Mouse (Mus musculus) kidney, postnatal 25 days (tissue): ENCODE measurements around the gene Trmo.

Experiments
- DNase-seq, 2 experiments: peaks; one replicate each; pipeline ENCODE4 v3.0.0; 2021; ENCODE audit warnings: mixed read lengths in 2 of 2

Trmo gene

DNA sequence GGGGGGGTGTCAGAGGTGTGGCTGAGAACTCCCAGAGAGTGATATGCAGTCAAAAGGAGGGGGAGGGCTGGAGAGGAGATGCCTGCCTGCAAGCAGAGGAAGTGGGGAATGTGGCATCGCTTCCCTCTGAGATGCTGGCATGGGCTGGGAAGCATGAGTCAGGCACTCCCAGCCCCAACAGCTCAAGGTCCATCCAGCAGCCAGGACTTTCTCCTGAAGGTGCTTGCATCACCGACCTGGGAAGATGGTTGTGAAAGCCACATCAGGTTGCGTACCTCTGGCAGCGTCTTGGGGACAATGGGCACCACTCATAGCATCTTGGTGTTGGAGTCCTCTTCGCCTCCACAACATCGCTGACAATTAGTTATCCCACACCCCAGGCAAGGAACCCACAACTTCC, 18.8 kb downstream of the Trmo start:
- DNase-seq: peak in 1 of 2 experiments; percentile 54

DNA sequence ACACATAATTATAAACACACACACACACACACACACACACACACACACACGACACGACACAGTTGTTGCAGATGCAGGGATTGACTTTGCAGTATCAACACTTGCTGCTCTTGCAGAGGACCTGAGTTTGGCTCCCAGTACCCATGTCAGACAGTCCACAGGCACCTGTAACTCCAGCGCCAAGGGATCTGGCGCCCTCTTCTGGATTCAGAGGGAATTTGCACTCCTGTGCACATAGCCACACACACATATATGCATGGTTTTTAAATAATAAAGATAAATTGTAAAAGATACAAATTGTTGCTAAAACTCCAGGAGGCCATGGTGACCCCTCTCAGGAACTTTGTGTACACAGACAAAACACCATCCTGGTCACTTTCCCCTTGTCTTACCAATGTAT, 20.2 kb downstream of the Trmo start:
- no peak for DNase-seq

DNA sequence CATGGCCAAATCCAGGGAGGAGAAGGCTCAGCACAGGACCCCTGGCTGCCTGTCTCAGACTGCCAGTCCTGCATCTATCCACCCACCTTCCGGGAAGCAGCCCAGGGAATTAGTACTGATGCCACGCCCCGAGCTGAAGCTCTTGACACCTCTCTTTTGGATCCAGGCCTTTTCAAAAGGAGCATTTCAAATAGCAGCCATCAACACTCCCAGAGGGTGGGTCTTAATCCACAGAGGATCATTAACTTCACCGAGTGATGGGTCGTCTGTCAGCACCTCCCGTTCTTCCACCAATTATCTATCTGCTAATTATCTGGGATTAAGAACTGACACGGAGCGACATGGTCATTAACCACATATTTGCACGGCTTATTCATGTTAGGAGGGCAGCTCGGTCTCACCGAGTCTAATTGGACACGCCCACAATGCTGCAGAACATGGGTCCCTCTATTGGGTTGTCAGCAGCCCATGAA, 21.7 kb downstream of the Trmo start:
- no peak for DNase-seq

DNA sequence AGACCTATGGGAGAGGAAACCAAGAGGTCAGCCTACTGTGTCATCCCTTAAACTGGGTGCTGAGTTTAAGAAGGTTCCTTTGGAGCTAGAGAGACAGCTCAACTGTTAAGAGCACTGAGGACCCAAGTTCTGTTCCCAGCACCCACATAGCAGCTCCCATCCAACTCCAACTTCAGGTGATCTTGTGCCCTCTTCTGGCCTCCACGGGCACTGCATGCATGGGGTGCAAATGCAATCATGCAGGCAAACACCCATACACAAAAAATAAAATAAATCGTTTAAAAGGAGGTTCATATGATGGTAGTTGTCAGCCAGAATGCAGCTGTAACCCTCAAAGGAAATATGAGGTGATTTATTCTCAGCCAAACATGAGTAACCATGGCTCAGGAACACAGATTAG, 24.9 kb downstream of the Trmo start:
- DNase-seq: no peak

DNA sequence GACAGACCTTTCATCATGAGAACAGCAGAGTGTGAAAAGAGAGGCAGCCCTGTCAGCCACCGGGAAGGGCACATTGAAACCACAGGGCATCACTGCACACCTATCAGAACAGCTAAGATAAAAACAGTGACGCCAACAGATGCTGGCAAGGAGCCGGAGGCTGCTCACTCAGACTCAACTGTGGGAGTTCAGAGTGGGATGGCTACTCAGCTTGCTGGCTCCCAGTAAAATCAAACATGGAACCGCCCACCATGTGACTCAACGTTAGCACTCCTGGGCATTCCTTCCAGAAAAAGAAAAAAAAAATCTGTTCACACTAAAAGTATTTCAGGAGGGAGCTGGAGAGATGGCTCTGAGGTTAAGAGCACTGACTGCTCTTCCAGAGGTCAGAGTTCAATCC, 28.0 kb downstream of the Trmo start:
- no peak for DNase-seq

DNA sequence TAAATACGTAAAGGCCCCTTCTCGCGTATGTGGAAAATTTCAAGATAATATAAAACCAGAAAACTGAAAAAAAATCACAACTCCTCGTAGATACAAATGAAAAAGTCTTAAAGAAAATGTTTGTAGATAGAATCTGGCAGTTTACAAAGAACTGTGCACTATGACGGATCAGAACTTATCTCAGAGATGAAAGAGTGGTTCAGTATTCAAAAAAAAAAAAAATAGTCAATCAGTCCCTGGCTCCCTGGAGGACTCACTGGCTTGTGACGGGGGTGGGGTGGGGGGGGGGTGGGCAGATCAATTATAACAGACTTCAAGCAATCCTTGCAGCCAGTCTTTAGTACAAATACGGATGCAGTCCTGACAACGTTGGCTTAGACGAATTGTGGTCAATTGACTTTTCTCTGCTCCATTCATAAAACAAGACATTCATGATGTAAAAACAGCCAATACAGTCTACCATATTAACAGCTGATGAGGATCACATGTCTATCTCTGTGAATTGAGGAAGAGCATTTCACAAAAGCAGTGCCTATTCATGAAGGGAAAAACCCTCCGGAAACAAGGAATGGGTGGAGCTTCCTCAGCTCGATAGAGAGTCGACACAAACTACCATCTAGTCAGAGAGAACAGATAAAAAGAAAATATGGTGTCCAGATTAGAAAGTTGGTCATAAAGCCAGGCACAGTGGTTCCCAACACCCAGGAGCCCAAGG, 29.5 kb downstream of the Trmo start:
- no peak for DNase-seq

DNA sequence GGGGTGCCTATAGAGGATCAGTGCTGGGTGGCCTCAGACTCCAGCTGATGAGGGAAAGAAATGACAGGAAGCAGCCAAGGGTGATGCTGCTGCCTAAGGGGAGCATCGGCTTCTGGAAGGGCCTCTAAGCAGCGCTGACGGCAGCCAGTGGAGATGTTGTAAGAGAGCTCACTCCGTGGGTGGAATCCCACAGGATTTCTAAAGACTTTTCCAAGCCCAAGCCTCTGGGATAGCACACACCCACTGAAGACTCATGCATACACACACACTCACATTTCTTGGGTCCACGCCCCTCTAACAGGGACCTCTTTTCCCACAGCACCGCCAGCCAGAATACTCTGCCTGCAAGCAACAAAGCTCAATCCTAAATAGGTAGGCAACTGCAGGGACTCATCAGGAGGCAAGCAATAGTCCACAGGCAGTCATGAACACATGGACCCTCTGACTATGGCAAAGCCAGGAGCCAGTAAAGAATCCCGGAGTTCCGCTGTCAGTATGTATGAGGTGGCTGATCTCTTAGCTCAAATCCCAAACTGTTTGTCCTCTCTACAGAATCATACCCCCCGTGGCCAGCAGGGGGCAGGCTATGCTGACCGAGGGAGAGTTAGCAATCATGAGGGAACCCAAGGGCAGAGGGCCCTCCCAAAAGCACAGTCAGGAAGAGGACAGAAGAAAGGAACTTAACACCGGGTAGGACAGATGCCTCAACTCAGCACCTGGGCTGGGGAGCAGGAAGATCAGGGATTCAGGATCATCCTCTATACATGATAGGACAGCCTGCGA, 32.7 kb downstream of the Trmo start:
- DNase-seq: peak; percentile 47 to 65

DNA sequence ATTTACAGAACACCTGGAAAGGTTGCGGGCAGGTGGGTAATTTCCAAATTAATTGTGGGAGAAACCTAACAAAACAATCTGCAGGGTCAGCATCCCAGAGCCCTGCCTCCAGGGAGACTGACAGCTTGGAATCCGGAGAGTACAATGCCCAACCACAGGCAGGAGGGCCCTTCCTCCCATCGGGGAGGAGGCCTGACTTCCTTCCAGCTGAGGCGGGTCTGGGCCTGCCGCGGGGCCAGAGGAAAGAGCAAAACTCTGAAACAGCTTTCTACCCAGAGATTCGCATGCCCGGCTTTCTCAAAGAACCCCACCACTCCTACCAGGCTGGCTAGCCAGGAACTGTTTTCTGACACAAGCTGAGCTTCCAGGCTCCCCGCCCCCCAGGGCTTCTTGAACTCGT, 36.2 kb downstream of the Trmo start:
- DNase-seq: no peak

DNA sequence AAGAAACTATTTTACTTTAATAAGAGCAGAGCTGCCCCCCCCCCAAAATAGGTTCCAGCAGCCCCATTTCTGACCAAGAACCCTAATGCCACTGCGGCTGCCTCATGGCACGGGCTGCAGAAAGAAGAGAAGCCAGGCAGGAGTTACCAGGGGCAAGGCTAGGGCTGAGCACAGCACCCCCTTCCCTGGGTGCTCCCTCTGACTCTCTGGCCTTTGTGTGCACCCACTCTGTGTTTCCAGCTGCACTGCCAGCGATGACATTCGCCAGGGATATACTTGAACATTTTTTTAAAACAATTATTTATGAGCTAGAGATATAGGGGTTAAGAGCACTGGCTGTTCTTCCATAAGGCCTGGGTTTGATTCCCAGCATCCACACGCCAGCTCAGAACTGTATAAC, 39.7 kb downstream of the Trmo start:
- DNase-seq: no peak

DNA sequence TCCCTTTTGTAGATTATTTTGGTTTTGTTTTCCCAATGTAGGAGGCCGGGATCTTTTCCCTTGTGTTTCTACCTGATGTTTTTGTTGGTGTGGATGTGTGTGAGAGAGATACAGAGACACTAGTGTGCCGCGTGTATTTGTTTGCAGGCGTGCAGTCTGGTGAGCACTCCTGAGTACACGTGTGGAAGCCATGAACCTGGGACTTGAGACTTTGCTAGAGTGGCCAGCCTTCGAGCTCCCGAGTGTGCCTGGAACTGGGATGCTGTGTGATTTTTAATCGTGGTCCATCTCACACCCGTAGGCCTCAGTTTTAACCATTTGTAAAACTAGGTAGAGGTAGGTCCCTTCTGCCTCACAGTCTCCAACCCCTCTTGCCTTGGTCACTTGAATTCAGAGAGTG, 40.3 kb downstream of the Trmo start:
- DNase-seq: no peak

DNA sequence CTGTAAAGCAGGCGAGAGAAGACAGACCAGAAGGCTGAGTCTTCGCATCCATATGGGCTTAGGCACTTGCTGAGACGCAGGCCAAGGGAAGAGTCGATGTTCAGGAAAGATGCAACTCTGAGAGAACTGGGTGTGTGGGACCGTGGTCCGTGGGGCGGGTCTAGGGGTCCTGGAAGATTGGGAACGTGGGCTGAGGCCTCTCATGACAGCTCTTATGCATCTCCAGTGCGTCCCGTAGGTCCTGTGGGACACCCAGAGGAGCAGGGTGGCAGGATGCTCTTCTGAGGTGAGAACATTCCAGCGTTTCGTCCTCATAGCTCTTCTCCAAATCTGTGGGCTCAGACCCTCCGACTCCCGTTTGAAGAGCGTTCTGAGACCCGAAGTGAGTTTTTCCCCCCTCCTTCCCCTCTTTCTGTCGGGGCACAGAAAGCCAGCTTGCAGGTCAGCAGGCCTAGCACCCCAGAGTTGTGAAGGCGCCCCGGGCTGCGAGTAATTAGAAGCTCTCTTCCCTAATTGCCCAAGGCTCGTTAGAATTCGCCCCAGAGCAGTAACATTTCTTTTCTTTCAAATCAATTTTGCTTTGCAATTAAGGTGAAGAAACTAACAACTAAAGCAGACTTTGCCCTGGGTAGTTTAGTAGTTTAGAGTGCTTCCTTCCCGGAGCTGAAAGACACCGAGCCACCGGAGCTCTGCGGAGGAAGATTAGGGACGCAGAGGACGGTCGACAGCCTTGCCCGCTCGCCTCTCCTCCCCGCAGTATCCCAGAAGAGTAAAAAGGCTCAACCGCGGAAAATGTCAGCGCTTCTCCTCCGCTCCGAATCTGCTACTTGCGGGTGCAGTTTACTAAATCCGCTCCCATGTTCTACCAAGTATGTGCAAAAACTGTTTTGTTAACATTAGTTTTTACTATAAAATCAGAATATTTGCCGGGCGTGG, 41.4 kb downstream of the Trmo start:
- no peak for DNase-seq

DNA sequence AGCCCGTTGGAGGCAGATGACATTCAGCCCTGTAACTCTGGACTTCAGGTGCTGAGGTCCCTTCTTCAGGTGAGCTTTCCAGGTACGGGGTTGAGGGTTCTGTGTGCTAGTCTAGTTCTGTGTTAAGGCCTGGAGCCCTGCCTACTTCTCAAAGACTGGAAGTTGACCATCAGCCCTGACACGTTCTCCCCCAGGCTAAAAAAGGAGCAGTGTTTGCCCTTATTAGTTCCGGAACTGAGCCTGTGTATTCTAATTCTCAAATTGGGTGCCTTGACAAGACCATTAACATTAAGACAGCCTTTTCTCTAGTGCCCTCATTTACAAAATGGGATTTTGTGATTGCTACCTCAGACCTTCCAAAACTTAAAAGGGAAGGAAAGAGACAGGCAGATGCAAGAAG, 42.1 kb downstream of the Trmo start:
- no peak for DNase-seq

DNA sequence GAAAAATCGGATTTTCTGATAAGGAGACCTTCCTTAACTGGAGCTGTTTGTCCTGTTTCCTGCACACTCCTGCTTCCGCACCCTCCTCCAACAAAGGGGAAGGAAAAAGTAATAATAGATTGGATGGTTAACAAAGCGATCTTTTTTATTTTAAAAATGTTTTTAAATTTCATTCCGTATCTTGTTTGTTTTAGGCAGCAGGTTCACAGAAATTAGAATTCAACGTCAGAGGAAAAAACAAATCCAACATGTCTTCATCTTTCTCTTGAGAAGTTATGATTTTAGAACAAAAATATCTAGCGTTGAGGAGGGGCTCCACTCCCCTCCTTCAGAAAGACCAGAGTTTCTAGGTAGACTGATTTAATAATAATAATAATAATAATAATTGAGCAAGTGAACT, 43.0 kb downstream of the Trmo start:
- no peak for DNase-seq

DNA sequence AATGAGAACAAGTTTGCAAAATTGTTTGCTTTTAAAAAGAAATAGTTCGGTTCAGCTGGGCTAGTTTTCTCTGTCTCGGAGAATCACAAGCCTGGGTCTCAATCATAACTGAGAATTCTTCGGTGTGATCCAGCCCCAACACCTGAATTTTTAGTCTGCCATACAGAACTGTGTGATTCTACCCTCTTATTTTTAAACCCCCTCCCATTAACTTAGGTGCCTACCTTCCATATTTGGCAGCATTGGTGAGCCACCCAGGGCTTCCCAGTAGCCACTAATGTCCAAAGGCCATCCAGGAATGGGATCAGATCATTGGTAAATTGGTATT, 43.5 kb downstream of the Trmo start:
- DNase-seq: no peak

DNA sequence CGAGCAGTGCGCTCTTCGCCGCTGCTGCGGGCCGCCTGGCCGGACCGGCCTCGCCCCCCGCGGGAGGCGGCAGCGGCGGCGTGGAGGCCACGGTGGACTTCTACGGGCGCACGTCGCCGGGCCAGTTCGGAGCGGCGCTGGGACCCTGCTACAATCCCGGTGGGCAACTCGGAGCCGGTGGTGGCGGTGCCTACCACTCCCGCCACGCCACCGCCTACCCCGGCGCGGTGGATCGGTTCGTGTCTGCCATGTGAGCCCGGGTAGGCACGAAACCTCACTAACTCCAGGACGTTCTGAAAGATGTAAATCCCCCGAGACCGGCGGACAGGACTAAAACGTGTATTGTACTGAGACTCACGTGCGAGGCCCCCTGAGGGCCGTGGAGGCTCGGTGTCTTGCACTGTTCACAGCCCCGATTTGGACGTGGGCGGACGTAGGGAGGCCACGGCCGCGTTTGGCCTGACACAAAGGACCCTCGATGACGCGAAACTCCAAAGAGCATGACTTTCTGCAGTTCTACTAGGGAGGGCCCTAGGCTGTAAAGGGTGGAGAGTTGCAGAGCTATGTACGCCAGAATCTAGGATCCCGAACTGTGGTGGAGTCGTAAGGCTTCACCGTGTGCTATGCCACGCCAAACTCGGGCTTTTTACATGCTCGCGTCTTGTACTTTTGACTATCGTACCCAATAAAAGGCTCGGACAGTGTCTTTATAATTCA, 44.0 kb downstream of the Trmo start:
- no peak for DNase-seq

DNA sequence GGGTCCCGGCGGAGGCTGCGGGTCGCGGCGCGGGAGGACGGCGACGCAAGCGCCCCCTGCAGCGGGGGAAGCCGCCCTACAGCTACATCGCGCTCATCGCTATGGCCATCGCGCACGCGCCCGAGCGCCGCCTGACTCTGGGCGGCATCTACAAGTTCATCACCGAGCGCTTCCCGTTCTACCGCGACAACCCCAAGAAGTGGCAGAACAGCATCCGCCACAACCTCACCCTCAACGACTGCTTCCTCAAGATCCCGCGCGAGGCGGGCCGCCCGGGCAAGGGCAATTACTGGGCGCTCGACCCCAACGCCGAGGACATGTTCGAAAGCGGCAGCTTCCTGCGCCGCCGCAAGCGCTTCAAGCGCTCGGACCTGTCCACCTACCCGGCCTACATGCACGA, 44.9 kb downstream of the Trmo start:
- peak in 1 of 2 experiments; percentile 12 for DNase-seq

DNA sequence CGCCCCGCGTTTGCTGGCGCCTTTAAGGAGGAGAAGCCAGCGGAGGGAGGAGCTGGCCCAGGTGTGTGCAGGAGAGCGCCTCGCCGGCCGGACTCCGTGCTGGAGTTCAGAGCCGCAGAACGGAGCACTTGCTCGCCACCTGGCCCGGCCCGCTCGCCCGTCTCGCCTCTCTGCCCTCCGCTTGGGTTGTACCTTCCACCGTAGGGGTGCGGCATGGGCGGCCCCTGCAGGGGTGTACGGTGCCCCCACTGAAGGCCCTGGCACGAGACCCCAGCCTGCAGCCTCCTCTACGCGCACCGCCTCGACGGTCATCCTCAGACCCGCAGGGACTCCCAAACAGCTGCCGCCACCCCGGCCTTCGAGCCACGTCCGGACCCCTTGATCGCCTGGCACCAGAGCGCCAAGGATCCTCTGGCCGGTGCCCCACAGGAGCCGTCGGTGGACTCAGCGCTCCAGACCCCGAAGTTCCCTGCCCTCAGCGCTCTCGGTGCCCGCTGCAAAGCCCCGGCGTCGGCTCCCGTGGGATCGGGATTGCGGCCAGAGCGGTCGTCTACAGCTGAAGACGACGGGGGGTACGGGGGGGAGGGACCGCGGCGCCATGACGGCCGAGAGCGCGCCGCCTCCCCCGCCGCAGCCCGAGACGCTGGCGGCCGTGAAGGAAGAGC, 45.5 kb downstream of the Trmo start, which contains the start of gene Foxe1:
Gene Foxe1, plus strand, starts transcription at position 14 of the 665 bp plus-strand sequence.
- no peak for DNase-seq

DNA sequence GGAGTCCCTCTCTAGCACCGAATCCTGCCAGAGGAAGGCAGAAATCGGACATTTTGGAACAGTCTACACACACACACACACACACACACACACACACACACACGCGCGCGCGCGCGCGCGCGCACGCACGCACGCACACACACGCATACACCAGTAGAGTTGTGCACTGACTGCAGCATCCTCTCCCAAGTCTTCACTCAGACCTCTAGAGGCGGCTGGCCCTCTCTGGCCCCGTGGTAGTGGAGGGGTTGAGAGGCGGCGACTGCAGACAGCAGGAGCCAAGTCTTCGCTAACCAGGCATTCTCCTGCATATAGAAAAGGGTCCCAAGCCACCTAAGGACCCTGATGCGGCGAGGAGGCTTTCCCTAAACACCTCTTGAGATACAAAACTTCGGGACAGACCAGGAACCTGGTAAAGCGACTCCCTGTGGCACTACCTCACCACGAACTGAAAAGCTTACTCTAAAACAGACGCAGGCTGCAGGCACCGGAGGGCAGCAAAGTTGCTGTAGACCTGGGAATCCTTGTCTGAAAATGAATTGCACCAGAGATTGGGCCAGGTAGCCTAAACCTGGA, 46.4 kb downstream of the Trmo start:
- no peak for DNase-seq

DNA sequence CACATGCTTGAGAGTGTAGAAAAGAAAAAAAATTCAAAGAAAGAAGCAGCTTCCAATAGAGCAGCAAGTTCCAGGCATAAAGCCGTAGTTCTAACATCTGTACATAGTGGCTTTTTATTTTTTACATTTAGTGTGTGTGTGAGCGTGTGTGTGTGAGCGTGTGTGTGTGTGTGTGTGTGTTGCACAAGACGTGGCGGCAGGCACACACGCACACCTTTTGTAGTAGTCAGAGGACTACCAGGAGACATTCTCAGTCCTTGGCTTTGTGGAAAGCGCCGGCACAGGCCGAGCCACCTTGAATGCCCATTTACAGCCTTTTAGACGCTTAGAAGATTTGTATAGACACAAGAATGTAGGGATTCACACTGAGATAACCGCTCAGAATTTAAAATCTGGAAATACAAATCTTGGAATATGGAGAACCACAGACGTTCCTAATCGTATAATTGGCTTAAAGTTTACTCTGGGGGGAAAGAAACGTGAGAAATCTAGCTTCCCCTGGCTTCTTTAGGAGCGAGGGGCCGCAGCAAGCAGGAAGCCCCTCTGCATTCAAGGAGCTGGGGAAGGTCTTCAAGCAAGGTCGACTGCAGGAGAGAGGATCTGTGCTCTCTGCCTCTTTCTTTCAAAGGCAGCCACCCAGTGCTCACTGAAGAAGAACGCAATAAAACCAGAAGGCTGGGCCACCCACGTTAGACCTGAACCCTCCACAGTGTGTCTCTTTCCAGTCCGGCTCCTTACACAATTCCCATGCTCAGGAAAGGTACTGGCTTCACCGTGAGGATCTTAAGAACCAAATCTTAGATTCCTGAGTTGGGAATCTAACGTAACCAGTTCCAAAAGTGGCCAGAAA, 47.2 kb downstream of the Trmo start:
- no peak for DNase-seq

DNA sequence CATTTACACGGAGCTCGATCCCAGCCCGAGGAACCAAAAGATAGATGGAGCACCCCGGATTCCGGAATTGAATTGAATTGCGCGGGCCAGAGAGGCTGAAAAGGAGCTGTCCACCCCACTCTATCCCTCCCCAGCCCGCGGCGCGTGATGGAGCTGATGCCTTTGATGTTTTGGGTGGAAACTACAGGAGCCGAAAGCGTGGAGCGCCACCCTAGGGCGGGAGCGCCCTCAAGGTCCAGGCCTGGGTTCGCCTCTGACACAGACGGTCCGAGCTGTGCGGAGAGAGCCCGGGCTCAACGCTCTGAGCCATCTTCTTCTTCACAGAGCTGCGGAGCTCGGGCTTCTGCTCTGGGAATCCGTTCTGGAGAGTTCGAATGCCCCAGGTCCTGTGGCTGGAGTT, 49.7 kb downstream of the Trmo start:
- no peak for DNase-seq

DNA sequence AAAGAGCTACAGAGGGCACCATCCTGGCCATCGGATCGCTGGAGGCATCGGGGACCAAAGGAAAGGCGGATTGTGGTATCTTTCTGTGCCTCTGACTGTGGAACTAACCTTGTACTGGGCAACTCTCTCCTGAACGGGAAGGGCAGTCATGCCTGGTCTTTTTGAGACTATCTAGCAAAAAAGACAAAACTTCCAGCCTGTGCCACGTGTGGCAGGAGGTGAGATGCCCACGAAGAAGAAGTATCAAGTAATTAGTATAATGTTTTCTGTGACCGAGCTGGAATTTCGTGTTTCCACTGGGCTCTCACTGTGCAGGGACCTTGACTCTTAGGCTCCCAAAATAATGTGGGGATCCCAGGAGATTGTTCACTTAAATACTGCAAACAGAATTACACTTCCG, 50.2 kb downstream of the Trmo start:
- no peak for DNase-seq
